Mouse (Mus musculus) kidney, postnatal 36 days (tissue): ENCODE data around the gene Slc16a8.
A peak's percentile ranks its signal among the peaks of the same experiment; 100 is the strongest.

Source experiments
- DNase-seq, 2 experiments: peaks; one replicate each; pipeline ENCODE4 v3.0.0; 2021 to 2022; ENCODE audit warnings: mixed read lengths in 2 of 2

Slc16a8 gene

DNA sequence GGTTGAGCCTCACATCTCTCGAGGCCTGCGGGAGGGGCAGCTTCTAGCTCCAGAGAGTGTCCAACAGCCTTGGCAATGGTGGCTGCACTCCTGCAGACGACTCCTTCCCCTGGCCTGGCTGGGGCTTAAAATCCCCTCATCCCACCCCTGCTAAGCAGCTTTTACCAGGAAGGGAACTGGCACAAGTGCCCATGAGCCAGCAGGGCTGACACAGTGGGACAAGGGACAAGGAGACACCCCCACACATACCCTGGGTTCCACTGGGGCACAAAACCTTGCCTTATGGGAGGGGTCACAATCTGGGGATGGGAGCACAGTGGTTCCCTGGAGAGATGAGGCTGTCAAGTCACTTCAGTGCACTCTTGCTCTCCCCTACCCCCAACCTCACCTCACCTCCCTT lies at the start of gene Slc16a8:
Gene Slc16a8, minus strand, starts transcription at position 101 of the 400 bp plus-strand sequence.
- DNase-seq, result no peak

DNA sequence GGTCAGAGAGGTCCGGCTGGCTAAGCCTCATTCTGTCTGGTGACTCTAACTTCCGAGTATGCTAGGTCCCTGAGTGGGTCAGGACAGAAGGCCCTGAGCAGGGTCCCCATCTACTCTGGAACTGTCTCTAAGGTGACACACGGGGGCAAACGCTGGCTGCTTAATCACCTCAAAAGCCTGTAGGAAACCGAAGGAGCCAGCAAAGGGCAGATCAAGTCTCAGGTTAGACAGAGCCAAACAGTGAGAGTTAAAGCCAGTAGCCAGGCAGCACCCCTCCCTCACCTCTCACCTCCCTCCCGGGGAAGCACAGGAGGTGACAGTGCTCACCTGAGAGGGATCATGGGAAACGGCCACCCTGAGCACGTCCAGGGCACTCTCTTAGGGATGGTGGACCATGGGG lies 49.2 kb upstream of the Slc16a8 start:
- peak in 1 of 2 experiments; percentile 48 for DNase-seq

DNA sequence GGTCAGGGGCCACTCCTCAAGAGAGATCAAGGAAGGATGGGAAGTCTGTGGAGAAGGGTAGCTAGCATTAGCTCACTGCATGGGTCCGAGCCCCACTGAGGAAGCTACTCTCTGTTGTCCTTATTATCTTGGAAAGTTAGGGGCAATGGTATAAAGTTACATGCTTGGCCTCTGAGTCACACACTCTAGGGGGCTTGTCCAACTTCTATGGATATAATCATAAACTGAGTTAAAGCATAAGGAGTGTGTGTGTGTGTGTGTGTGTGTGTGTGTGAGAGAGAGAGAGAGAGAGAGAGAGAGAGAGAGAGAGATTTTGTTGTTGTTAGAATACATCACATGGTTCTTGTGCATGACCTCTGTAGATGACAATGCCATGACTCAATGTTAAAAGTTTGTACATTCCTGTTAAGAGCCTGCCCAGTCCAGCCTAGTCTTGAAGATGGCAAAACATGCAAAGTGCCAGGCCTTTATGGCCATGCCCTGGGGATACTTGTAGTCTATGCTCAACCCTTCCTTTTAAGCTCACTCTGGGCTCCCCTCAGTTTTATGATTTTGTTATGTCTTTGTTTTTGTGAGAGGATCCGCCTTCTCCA lies 45.1 kb upstream of the Slc16a8 start:
- DNase-seq, result no peak

DNA sequence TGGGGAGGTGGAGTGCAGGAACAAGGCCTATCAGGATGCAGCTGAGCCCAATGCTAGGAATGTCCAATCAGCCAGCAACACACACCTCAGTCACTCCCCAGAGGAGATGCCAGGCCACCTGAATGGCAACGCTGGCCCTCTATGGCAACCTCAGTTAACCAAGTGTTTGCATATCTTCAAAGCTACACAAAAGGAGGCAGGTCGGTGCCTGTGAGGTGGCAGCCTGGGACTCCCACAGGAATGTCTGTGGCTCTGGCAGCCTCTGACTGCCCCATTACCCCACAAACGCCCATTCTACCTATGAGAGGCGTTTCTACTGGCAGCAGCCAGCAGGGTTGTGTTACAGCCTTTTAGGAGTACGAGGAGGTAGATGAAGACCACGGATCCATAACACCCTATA lies 44.0 kb upstream of the Slc16a8 start:
- no peak for DNase-seq

DNA sequence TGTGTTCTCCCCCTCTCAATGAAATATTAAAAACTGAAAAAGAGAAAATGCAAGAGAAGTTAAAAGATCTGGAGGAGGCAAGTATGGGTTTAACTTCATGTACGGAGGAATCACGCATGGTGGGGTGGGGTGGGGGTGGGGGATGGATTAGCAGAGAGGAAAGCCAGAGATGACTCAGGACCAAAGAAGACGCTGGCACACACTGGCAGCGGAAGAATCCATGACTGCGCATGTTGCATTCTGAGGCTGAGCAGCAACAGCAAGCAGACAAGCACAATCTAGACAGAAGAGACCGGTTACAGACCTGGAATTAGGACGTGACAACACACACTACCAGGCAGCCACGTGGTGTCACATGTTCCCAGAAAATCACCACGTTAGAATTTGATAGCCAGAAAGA lies 38.2 kb upstream of the Slc16a8 start:
- no peak for DNase-seq

DNA sequence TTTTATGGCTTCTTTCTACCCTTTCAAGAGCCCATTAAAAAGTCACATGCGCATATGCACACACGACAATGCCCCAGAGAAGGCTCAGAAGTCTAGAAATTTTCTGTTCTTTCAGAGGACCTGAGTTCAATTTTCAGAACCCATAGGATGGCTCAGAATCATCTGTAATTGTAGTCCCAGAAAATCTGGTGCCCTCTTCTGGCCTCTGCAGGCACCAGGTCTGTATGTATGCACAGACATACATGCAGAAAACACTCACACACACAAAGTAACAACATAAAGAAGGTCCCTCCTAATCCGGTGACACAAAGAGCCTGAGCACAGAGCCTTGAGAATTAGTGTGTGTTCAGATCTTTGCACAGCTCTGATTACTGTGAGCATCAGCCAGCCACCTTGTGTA lies 35.8 kb upstream of the Slc16a8 start:
- DNase-seq, result no peak

DNA sequence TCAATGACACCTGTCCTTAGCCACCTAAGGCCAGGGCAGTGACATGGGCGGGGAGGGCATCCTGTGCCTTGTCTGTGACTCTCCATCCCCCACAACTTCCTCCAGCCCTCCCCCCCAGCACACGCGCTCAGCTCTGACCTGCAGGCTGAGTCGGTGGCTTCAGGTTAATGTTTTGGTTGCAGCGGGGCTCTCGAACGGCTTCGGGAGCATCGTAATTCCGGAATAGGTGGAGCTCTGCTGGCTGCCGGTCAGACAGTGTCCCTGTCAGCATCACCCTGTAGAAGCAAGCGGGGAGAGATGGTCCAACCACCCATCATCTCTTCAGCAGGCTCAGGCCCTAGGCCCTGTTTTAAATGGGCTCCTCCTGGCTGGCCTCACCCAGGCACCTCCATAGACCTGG lies 34.9 kb upstream of the Slc16a8 start:
- no peak for DNase-seq

DNA sequence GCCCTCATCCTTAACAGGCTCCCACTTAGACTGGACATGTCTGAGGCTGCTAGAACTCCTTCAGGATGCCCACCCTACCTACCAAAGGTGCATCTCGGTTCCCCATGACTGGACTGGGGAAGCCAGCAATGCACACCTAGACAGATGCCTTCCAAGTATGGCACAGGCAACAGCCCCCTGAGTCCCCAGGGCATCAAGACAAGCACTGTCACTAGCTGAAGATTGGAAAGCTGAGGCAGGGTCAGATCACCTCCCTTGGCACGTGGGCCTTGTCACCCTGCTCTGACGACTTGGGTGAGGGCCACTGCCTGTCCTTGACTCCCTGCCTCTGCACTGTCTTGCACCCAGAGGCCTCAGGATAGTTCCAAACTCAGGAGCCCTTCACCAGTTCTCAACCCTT lies 33.8 kb upstream of the Slc16a8 start:
- DNase-seq, result no peak

DNA sequence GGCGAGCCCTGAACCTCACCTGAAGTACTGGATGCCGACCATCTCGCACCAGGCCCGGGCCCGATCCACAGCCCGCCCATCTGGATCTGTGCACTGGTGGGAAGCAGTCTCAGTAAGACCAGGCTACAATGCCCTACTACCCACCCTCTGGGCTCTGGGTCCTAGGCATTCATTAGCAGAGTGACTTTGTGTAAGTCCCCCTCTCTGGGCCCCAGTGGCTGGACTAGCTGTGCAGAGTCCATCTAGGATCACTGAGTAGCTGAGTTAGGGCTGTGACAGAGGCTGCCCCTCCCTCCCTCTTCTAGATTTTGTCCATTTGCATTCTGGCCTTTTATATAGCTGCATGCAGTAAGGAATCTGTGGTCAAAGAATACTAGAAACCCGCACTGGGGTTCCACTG lies 32.5 kb upstream of the Slc16a8 start:
- peak; percentile 52 for DNase-seq

DNA sequence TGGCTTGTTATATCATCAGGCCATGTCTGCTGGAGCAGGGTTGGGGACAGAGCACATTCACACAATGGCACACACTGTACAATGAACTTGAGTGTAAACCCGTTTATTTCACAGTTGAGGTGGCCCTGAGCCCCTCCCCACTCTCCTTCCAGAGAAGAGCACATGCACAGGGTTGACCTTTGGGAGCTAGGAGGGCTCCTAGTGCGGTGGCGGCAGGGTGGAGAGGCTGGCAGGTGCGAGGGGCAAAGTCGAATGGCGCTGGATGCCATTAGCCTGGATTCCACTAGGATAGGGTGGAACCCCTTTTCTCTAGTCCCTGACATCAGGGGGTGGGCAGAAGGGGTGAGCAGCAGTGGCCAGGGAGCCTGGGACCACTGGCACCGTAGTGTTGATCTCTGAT lies 31.6 kb upstream of the Slc16a8 start:
- peak; percentile 76 to 77 for DNase-seq

DNA sequence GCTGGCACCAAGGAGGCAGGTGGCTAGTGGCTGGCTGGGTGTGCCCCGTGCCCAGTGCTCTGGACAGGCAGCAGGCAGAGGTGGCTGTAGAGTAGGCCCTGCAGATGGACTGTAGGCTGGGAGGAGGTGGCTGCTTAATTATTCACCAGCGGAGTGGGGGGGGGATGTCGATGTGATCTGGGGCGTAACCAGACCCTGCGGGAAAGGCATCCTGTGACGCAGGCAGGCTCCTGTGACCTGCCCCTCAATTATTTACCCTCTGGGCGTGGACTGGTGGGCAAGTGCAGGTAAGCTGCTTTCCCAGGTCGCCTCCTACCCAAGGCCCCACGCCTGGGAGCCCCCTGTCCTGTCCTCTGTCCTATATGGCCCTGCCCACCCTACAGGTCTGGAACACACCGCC lies 30.8 kb upstream of the Slc16a8 start, which contains the start of gene Baiap2l2:
Gene Baiap2l2, minus strand, starts transcription at position 139 of the 400 bp plus-strand sequence.
- peak; percentile 88 to 91 for DNase-seq

DNA sequence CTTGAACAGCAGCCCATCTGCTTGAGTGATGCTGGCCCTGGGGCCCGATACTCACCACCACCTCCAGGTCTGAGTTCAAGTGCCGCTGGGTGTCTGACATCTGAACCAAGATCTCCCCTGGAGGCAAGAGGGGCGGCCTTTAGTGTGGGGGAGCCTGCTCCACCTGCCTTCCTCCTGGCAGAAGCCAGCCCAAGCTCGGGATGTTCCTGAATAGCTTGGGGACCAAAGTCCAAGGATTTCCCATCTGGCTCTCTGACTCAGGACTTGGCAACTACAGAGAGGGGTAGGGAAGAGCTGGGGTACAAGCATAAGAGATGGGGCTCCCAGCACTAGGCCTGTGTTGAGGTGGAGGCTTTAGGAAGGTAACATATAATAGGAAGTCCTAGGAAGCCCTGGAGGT lies 28.8 kb upstream of the Slc16a8 start:
- DNase-seq, result peak; percentile 66 to 79

DNA sequence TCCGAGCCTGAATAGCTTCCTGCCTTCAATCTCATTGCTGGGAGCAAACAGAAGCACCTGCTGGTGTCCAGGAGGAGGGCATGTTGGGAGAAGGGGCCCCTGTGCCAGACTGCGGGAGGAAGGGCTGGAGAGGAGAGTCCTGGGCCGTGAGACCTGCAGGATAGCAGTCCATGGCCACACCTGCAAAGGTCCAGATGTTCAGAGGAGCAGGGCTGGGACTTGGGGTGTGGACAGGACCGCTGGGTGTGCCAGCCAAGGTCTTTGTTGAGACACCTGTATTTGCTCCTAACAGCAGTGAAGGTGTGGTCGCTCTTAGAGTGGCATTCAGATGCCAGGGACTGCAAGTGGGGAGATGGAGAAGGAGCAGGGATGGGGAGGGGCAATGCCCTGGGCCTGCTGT lies 27.9 kb upstream of the Slc16a8 start:
- no peak for DNase-seq

DNA sequence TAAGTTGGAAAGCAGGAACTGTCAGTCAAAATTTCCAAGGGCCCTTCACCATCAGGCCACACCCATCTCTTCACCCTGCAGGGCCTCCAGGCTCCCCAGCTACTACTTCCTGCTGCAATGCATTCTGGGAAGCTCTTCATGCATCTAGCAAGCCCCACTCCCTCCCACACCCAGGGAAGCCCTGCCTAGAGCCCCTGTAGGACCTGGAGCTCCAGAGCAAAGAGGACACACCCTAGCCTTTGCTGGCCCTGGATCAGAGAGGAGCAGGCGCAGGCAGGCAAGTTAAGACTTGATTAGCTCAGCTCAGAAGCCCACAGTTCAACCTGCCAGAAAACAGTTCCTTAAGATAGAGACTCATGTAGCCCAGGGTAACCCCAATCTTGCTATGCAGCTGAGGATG lies 26.8 kb upstream of the Slc16a8 start:
- no peak for DNase-seq

DNA sequence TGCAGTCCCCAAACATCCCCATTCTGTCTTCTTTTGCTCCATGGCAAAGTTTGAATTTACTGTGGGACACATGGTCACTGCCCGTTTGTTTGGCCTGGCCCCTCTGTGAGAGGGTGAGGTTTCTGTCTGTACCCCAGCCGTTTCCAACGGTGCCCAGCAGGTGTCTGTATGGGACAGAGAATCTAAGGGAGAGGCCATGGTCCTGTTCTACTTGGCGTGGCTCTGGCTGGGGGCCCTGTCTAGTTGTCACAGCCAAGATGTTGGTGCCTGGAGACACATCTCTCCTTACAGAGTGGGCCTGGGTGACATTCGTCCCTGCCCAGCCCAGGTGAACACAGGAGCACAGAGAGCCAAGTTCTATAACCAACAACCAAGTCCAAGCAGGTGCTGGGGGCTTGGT lies 26.3 kb upstream of the Slc16a8 start:
- DNase-seq, result peak in 1 of 2 experiments; percentile 37

DNA sequence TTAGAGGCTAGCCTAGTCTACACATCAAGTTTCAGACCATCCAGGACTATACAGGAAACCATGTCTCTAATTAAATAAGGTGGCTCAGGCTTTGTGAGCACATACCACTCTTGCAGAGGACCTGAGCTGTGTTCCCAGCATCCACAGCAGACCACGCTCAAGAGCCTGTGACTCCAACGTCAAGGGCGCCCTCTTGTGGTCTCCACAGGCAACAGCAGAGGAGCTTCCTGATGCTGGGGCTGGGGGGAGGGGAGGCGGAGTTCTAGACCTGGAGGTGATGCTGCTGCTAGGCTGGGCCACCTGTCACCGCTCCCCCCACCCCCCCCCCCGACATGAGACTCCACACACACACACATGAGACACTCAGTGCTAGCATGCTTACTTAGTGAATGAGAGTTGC lies 25.6 kb upstream of the Slc16a8 start:
- peak; percentile 30 to 74 for DNase-seq

DNA sequence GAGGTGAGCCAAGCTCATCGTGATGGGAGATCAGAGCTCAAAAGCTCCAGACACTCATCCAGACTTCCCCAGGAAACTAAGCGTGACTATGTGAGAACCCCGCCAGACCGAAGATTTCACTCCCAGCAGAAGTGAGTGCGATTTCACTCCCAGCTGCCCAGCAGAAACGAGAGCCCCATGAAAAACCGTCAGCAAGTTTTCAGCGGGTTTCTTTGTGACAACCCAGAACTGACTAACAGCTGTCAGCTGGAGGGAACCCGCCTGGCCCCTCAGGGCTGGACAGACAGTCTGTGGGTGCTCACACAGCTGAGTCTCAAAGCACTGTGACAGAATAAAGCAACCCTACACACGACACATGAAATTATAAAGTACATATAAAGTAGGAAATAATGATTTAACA lies 23.2 kb upstream of the Slc16a8 start:
- no peak for DNase-seq

DNA sequence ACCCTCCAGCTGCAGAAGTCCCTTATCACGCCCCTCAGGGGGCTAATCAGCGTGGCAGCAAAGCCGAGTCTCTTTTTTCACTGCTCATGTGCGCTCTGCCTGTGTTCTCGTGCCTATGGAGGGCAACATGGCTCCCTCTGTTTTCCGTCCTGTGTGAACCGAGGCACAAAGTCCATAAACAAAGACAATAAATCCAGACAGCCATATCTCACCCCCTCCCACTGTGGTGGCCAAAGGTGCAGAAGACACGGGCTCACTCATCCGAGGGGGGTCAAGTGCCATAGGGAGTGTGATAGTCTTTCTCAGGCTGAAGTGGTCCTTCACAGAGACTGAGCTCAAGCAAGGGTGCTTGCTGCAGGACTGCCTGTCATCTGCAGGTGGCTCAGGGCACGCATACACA lies 18.5 kb upstream of the Slc16a8 start:
- DNase-seq, result no peak

DNA sequence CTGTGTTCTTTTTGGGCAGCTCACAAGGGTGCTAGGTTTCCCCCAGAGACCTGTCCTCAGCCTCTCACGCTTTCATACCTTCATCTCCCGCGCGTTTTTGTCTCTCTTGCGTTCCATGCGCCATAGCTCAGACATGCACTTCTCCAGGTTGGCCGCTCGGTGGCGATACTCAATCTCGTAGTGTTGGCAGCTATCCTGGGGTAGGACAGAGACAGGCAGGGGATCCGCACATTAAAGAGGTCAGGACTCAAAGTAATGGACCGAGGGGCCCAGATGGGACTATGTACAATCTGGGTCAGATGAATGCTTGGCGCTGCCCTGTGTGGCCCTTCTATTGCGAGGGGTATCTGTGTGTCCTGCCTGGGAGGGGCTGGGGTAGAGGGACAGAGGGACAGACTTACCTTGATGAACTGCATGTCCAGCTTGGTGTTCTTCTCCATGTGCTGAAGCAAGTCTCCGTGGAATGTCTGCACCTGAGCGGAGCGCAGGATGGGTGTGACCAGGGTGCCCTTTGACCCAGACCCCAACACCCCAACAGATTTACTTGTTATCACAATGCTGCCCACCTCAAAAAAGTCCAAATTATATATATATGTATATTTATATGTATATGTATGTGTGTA lies 16.7 kb upstream of the Slc16a8 start:
- peak in 1 of 2 experiments; percentile 61 for DNase-seq

DNA sequence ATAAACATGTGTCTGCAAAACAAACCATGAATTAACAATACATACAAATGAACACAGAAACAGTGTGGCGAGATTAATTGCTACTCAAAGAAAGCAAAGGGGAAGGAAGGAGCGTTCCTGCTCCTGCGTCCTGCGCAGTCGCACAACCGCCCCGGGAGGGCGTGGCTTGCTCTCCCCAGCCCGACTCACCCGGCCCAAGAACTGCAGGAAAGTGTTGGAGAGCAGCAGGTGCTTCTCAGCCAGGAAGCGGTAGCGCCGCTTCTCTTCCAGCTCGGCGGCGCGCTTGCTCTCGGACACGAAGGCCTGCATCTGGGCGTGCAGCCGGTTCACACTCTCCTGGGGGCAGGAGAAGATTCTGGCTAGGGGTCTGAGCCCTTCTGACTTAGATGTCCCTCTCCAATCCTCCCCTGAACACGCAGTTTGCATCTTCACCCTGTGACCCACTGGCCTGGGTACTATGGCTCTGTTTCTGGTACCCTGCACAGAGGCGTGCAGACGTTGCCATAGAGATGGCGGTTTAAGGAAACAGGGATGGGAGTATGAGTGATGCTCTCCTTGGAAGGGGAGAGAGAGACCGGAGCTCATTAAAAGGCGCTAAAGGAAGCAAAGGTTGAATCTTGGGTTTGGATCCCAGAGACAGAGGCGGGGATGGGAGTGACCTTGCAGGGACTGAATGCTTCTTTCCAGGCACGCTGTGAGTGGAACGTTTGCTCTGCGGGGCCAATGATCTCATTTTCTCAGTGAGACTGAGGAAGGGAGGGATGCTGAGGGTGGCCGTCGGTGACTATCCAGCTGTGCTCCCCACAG lies 16.0 kb upstream of the Slc16a8 start:
- DNase-seq, result peak; percentile 59 to 78

DNA sequence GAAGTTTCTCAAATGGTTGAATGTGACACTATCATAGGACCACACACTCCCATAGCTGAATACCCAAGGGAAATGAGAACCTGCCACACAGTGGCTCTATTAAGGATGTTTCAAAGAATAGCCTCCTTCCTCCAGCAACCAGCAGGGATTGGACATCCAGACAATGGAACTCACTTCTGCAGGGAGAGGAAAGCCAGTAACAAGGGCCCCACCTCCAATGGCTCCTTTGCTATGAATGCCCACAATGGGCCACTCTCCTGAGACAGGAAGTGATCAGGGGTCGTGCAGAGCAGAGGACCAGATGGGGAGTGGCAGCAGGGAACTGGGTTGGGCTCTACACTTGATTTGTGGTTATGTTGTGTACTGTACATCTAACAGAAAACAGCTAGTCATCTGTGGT lies 14.0 kb upstream of the Slc16a8 start:
- no peak for DNase-seq

DNA sequence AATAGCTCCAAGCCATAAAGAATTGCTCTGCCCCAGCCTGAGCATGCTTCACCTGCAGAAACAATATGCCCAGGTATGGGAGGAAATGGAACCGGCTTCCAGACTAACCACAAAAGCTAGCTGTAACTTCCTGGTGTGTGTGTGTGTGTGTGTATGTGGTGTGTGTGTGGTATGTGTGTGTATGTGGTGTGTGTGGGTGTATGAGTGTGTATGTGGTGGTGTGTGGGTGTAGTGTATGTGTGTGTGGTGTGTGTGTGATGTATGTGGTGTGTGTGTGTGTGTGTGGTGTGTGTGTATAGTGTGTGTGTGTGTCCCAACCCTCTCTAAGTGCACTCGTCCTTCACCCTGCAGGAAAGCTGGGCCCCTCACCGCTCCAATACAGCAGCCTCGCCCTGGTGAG lies 10.8 kb upstream of the Slc16a8 start:
- DNase-seq, result no peak

DNA sequence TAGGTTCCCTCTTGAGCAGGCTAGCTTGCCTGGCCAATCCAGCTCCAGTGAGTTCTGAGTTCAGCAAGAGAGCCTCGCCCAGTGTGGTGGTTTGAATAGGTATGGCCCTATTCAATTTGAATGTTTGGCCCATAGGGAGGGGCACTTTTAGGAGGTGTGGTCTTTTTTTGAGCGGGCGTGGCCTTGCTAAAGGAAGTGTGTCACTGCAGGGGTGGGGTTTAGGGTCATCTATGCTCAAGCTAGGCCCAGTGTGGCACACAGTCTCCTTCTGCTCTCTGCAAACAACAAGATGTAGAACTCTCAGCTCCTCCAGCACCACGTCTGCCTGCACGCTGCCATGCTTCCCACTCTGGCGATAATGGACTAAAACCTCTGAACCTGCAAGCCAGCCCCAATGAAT lies 9.2 kb upstream of the Slc16a8 start:
- DNase-seq, result no peak

DNA sequence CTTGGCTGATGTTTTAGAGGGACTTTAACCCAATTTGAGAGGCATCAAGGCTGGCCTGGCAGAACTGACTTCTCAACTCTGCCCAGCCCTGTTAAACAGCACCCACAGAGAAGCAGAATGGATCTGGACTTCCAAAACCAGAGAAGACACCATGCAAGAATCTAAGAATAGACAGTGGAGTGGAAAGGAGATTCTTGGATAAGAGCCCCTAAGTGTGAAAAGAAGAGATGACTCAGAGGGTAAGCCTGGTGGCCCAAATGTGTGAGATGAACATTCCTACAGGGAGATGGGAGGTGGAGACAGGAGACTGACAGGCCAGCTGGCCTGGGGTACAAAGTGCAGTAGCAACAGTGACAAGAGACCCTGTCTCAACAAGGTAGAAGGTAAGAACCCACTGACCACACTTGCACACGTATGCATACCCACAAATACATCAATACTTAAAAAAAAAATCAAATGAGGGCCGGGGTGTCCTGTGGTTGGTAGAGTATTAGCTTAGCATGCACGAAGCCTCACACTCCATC lies 8.3 kb upstream of the Slc16a8 start:
- no peak for DNase-seq
